Mouse (Mus musculus): ENCODE results near the gene Opcml. TPM values are rescaled to one million over a fixed set of nuclear protein-coding genes. Genes with fewer than 3 reads are reported as not detected.

Opcml gene
- total and polyA plus RNA-seq, 2 experiments from 2014 or later, result 71.2 to 128 TPM

DNA sequence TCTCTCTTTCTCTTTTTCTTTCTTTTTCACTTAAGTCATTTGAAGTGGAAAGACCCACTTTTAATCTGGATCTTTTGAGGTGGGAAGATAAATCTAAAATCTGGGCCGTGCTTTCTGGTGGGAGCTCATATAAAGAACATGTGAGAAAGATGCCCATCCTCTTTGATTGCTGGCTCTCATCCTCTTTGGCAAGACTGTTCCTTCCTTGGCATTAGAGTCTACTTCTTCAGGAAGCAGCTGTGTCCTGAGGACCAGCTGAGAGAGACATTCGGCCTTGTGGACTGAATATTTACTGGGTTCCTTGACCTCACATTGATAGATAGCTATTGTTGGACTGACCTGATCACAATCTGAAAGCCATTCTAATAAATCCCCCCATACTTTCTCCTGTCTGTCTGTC lies 331.3 kb downstream of the Opcml start:
- 94% methylated on average over 2 of the region's 2 CpGs for WGBS
- no peak for TF ChIP-seq CTCF (IDR thresholded peaks at IDR 0.05)
- H3K27me3 ChIP-seq (ENCODE audit: insufficient read depth, low read length), result no peaks in the 10 kb centered on the region
- no peaks in the 10 kb centered on the region for H3K9me3 ChIP-seq (ENCODE audit: low read length)
- no peak overlapping the region for H3K9ac ChIP-seq (replicated peaks; ENCODE audit: low read length, poor library complexity, severe bottlenecking)
- H3K4me3 ChIP-seq (ENCODE audit: low read depth, low read length), result no peak overlapping the region
- no peak overlapping the region for H3K27ac ChIP-seq (ENCODE audit: low read depth, low read length)
- ATAC-seq (ENCODE audit: low FRiP score) (no peak), DNase-seq (ENCODE audit: low spot score) (no peak)
- no peak overlapping the region for H3K4me2 ChIP-seq (ENCODE audit: low read depth, low read length, poor library complexity, severe bottlenecking)
- H3K4me1 ChIP-seq (ENCODE audit: insufficient read depth, low read length), result no peaks in the 10 kb centered on the region
- no peaks in the 10 kb centered on the region for H3K36me3 ChIP-seq (ENCODE audit: insufficient read depth, low read length)

DNA sequence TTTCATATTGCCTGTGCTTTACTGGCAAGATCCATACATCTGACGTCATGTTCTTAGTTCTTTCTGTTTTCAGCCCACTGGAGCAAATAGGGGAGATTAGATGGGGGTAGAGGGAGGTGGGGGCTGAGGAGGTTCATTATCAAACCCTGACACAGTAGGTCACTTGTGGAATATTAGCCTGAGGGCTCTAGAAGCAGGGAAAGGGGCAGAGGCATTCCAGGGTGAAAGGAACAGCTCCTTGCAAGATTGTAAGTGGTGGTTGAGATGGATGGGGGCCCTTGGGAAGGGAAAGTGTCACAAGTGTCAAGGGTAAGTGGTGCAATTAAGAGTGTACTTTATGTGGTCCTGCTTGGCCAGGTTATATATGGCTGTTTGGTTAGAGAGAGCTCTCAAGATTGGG lies 338.2 kb downstream of the Opcml start:
- DNase-seq (ENCODE audit: low spot score) (no peak), ATAC-seq (ENCODE audit: low FRiP score) (no peak)
- H3K27me3 ChIP-seq (ENCODE audit: insufficient read depth, low read length), result no peaks in the 10 kb centered on the region
- H3K9ac ChIP-seq (replicated peaks; ENCODE audit: low read length, poor library complexity, severe bottlenecking), result no peak overlapping the region
- 60% methylated on average over 1 of the region's 1 CpGs for WGBS
- no peak overlapping the region for H3K4me2 ChIP-seq (ENCODE audit: low read depth, low read length, poor library complexity, severe bottlenecking)
- no peak overlapping the region for H3K4me3 ChIP-seq (ENCODE audit: low read depth, low read length)
- H3K27ac ChIP-seq (ENCODE audit: low read depth, low read length), result no peak overlapping the region
- no peaks in the 10 kb centered on the region for H3K36me3 ChIP-seq (ENCODE audit: insufficient read depth, low read length)
- no peak for TF ChIP-seq CTCF (IDR thresholded peaks at IDR 0.05)
- no peaks in the 10 kb centered on the region for H3K4me1 ChIP-seq (ENCODE audit: insufficient read depth, low read length)
- H3K9me3 ChIP-seq (ENCODE audit: low read length), result no peaks in the 10 kb centered on the region

DNA sequence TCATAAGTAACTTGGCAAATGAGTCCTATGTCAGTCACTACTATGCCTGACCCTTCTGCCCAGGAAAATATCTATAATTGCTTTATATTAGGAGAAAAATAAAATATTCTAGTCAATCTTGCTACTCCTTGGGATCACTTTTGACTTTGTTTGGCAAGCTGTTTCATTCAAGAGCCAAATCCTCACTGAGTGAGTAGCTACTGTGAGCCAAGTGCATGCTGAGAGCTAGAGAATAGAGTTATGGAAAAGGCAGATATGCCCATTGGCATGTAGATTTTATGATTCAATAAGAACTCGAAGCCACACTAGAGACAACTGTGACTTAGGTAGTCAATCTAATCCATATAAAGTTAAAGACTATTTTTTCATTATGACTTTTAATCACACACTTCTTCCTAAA lies 340.9 kb downstream of the Opcml start:
- no peak for DNase-seq (ENCODE audit: low spot score)
- H3K4me2 ChIP-seq (ENCODE audit: low read depth, low read length, poor library complexity, severe bottlenecking), result no peak overlapping the region
- no peaks in the 10 kb centered on the region for H3K27me3 ChIP-seq (ENCODE audit: insufficient read depth, low read length)
- H3K4me3 ChIP-seq (ENCODE audit: low read depth, low read length), result no peak overlapping the region
- no peaks in the 10 kb centered on the region for H3K36me3 ChIP-seq (ENCODE audit: insufficient read depth, low read length)
- no peak overlapping the region for H3K9ac ChIP-seq (replicated peaks; ENCODE audit: low read length, poor library complexity, severe bottlenecking)
- no peak overlapping the region for H3K27ac ChIP-seq (ENCODE audit: low read depth, low read length)
- H3K9me3 ChIP-seq (ENCODE audit: low read length), result no peaks in the 10 kb centered on the region
- ATAC-seq (ENCODE audit: low FRiP score), result no peak
- no peaks in the 10 kb centered on the region for H3K4me1 ChIP-seq (ENCODE audit: insufficient read depth, low read length)
- no peak for TF ChIP-seq CTCF (IDR thresholded peaks at IDR 0.05)
- 58% methylated on average over 1 of the region's 1 CpGs for WGBS

- Histone ChIP-seq H3K4me1 (ENCODE audit: insufficient read depth, low read length) (peaks cover 3% of the 10 kb centered on the region; the same call in 1 of the 2 replicates), H3K9me3 (ENCODE audit: low read length) (no peaks in the 10 kb centered on the region), H3K27ac (ENCODE audit: low read depth, low read length) (no peak overlapping the region), H3K4me3 (ENCODE audit: low read depth, low read length) (no peak overlapping the region), H3K9ac (replicated peaks; ENCODE audit: low read length, poor library complexity, severe bottlenecking) (no peak overlapping the region), H3K36me3 (ENCODE audit: insufficient read depth, low read length) (no peaks in the 10 kb centered on the region), H3K27me3 (ENCODE audit: insufficient read depth, low read length) (no peaks in the 10 kb centered on the region), H3K4me2 (ENCODE audit: low read depth, low read length, poor library complexity, severe bottlenecking) (no peak overlapping the region)
- TF ChIP-seq CTCF (IDR thresholded peaks at IDR 0.05), result no peak
- ATAC-seq (ENCODE audit: low FRiP score) (no peak), DNase-seq (ENCODE audit: low spot score) (peak; percentile 36)
- WGBS, result 16% methylated on average over 2 of the region's 2 CpGs
These were observed 346.0 kb downstream of the Opcml start for GRCm38 (mm10) chr9:28136614-28137013.

DNA sequence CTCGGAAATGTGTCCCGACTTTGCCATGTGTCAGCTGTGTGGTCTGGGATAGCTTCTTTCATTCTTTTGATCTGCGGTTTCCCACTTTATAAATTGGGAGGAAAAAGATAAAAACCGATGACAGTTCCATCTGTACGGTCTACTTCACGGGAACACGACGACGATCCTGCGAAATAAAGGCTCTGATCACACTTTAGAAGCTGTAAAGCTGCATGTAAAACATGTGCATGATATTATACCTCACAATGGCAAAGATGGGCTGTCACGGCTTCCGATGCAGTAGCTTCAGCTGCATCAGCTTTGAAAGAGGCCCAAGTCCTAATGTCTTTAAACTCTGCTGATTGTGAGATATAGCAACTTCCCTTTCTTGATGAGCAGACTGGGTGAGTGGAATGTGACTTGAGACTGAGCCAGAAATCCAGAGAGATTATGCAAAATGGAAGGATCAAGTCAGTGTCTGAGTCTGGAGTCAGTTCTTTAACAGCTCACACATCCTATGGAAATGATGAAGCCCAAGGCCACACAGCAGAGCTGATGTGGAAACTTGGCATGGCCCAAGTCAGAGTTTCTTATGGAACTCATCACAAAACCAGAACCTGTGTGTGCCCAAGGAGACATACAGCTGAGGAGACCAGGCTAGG lies 349.5 kb downstream of the Opcml start:
- WGBS, result 70% methylated on average over 12 of the region's 12 CpGs

DNA sequence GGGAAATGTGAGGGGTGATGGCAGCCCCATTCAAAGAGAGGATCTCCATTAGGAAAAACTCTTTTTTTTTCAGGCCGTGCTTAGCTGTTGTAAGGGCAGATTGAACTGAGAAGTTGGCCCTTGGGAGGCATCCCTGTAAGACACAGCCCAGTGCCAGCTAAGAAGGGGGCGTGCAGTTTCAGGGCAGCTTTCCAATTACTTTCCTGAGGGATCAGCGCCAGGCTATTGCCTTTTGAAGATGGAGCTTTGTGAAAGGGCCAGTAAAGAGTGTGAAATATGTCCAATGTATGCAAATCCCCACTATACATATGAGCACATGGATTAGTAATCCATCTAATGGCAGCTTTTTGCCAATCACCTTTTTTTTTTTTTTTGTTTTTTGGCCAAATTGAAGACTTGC lies 358.9 kb downstream of the Opcml start:
- 36% methylated on average over 3 of the region's 3 CpGs for WGBS
- H3K27ac ChIP-seq (ENCODE audit: low read depth, low read length), result no peak overlapping the region
- H3K4me1 ChIP-seq (ENCODE audit: insufficient read depth, low read length), result no peaks in the 10 kb centered on the region; the same call in 1 of the 2 replicates
- no peaks in the 10 kb centered on the region for H3K36me3 ChIP-seq (ENCODE audit: insufficient read depth, low read length)
- TF ChIP-seq CTCF (IDR thresholded peaks at IDR 0.05), result no peak
- H3K9ac ChIP-seq (replicated peaks; ENCODE audit: low read length, poor library complexity, severe bottlenecking), result no peak overlapping the region
- ATAC-seq (ENCODE audit: low FRiP score) (no peak), DNase-seq (ENCODE audit: low spot score) (no peak)
- no peak overlapping the region for H3K4me2 ChIP-seq (ENCODE audit: low read depth, low read length, poor library complexity, severe bottlenecking)
- no peak overlapping the region for H3K4me3 ChIP-seq (ENCODE audit: low read depth, low read length)
- no peaks in the 10 kb centered on the region for H3K27me3 ChIP-seq (ENCODE audit: insufficient read depth, low read length)
- no peaks in the 10 kb centered on the region for H3K9me3 ChIP-seq (ENCODE audit: low read length)

More for the DNA sequence above, 349.5 kb downstream of the Opcml start:
- H3K4me3 ChIP-seq (ENCODE audit: low read depth, low read length), result no peak overlapping the region
- TF ChIP-seq CTCF (IDR thresholded peaks at IDR 0.05), result no peak
- DNase-seq (ENCODE audit: low spot score) (no peak), ATAC-seq (ENCODE audit: low FRiP score) (no peak)
- peaks cover 3% of the 10 kb centered on the region; the same call in 1 of the 2 replicates for H3K4me1 ChIP-seq (ENCODE audit: insufficient read depth, low read length)
- no peaks in the 10 kb centered on the region for H3K9me3 ChIP-seq (ENCODE audit: low read length)
- H3K27ac ChIP-seq (ENCODE audit: low read depth, low read length), result no peak overlapping the region
- no peaks in the 10 kb centered on the region for H3K27me3 ChIP-seq (ENCODE audit: insufficient read depth, low read length)
- H3K36me3 ChIP-seq (ENCODE audit: insufficient read depth, low read length), result no peaks in the 10 kb centered on the region
- H3K4me2 ChIP-seq (ENCODE audit: low read depth, low read length, poor library complexity, severe bottlenecking), result no peak overlapping the region
- H3K9ac ChIP-seq (replicated peaks; ENCODE audit: low read length, poor library complexity, severe bottlenecking), result no peak overlapping the region
